Mouse (Mus musculus) megakaryocyte, embryonic 14.5 days (primary cell): ENCODE measurements around the gene Fbxl17.

ENCODE experiments used
- FLI1 ChIP-seq: IDR thresholded peaks from 2 replicates; pipeline ENCODE4 v1.6.1; 2012; ENCODE audit warnings: low read length, inconsistent platforms, mixed read lengths
- GATA1 ChIP-seq: IDR thresholded peaks from 3 replicates; pipeline ENCODE4 v1.6.1; 2012; ENCODE audit warnings: mixed read lengths, low read length, inconsistent platforms, borderline replicate concordance

- TF ChIP-seq GATA1 (no peak), FLI1 (no peak)
Measured at GRCm38 (mm10) chr17:63451311-63452006, 48.4 kb downstream of the Fbxl17 start.
